Mouse (Mus musculus) brain, embryonic 14.5 days (tissue): ENCODE results near the gene Coq8a.

ENCODE experiments used
- CTCF ChIP-seq: fragments of 200-500 bp; IDR thresholded peaks from 2 replicates; pipeline ENCODE4 v1.5.1; 2012; ENCODE audit warnings: inconsistent platforms, mild to moderate bottlenecking, moderate library complexity, borderline replicate concordance; ENCODE audit not compliant: insufficient read depth, insufficient read length; ENCODE audit errors: extremely low read depth
- POLR2A ChIP-seq: fragments of 200-500 bp; IDR thresholded peaks from 2 replicates; pipeline ENCODE4 v1.6.1; 2012; ENCODE audit warnings: mild to moderate bottlenecking, inconsistent platforms, borderline replicate concordance; ENCODE audit not compliant: poor library complexity, insufficient read depth, insufficient read length, severe bottlenecking; ENCODE audit errors: extremely low read depth

DNA sequence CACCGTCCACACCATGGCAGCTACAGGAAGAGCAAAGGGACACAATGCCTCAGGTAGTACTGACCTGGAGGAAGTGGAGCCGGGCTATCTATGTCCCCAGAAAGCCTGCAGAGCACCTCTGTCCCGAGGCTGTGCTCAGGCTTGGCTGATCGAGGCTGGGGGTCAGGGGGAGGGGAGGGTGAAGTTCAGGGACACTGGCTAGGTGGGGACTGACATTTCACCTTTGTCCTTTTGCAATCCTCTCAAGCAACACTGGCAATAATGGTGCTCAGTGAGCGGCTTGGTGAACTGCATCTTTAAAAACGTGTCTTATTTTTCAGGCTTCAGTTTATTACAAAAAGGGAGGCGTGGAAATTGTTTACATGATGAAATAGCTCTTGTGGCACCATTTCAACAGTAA lies 30.5 kb upstream of the Coq8a start:
- TF ChIP-seq CTCF (no peak), POLR2A (no peak)
